Mouse (Mus musculus) 3T3-L1 (cell line): ENCODE measurements around the gene Trmt61a.
"Not testable (repeated sequence)": the region's sequence is repeated elsewhere in the genome, so short reads cannot be mapped to it uniquely, and the experiment has no call there.

Source experiments
- DNase-seq: peaks from one replicate; pipeline ENCODE4 v3.0.0-alpha.2; 2015; ENCODE audit warnings: low read depth, low spot score

Trmt61a gene

GRCm38 (mm10) chr12:111677882-111678669 lies at the start of gene Trmt61a:
Trmt61a (plus strand) TSS chr12:111678105.
- DNase-seq: peak; percentile 96

- peak; percentile 78 for DNase-seq
These were observed 29.8 kb upstream of the Trmt61a start for GRCm38 (mm10) chr12:111648061-111648645.

- no peak for DNase-seq
These were observed 25.0 kb upstream of the Trmt61a start for GRCm38 (mm10) chr12:111652953-111653352.

- DNase-seq: peak; percentile 83
These were observed 24.5 kb upstream of the Trmt61a start for GRCm38 (mm10) chr12:111653434-111653833.

- DNase-seq: no peak
These were observed 22.2 kb upstream of the Trmt61a start for GRCm38 (mm10) chr12:111655695-111656094.

GRCm38 (mm10) chr12:111659331-111659730 lies 18.6 kb upstream of the Trmt61a start:
- DNase-seq: no peak

GRCm38 (mm10) chr12:111660628-111661027 lies 17.3 kb upstream of the Trmt61a start:
- no peak for DNase-seq

GRCm38 (mm10) chr12:111661554-111661953 lies 16.4 kb upstream of the Trmt61a start:
- not testable (repeated sequence) for DNase-seq

- no peak for DNase-seq
These were observed 14.4 kb upstream of the Trmt61a start for GRCm38 (mm10) chr12:111663228-111664143.

- DNase-seq: peak; percentile 40
These were observed 13.7 kb upstream of the Trmt61a start for GRCm38 (mm10) chr12:111664144-111664634.

GRCm38 (mm10) chr12:111665041-111665880 lies 12.6 kb upstream of the Trmt61a start:
- DNase-seq: peak; percentile 79

- no peak for DNase-seq
These were observed 11.5 kb upstream of the Trmt61a start for GRCm38 (mm10) chr12:111666380-111666779.

- no peak for DNase-seq
These were observed 10.5 kb upstream of the Trmt61a start for GRCm38 (mm10) chr12:111667421-111667820.

- peak; percentile 97 for DNase-seq
These were observed 9.4 kb upstream of the Trmt61a start for GRCm38 (mm10) chr12:111668457-111668912.

GRCm38 (mm10) chr12:111669000-111669788 lies 8.7 kb upstream of the Trmt61a start:
- peak; percentile 73 for DNase-seq

- DNase-seq: no peak
These were observed 7.9 kb upstream of the Trmt61a start for GRCm38 (mm10) chr12:111669961-111670360.

- DNase-seq: no peak
These were observed 7.4 kb upstream of the Trmt61a start for GRCm38 (mm10) chr12:111670371-111670971.

- no peak for DNase-seq
These were observed 6.9 kb upstream of the Trmt61a start for GRCm38 (mm10) chr12:111670976-111671375.

GRCm38 (mm10) chr12:111671431-111671902 lies 6.4 kb upstream of the Trmt61a start:
- DNase-seq: no peak
